Mouse (Mus musculus) limb, embryonic 14.5 days (tissue): Measurements from ENCODE around the gene Speg. TPM values are rescaled to one million over a fixed set of nuclear protein-coding genes. Genes with fewer than 3 reads are reported as not detected.

Source experiments
- ATAC-seq: fragments of 200-750 bp; cut with Nextera tagmentation; 2 replicates; pipeline ENCODE4 v1.8.0; 2017; ENCODE audit warnings: low read depth, moderate number of reproducible peaks, moderate TSS enrichment; ENCODE audit not compliant: low FRiP score
- DNase-seq: peaks from one replicate; pipeline ENCODE4 v3.0.0-alpha.2; 2015; ENCODE audit warnings: low spot score
- H3K27ac ChIP-seq: fragments of 300-500 bp; sonication (generic); replicated peaks from 2 replicates; pipeline ENCODE4 v1.5.1; 2014; ENCODE audit warnings: low read depth, mild to moderate bottlenecking, low read length, moderate library complexity, mixed read lengths
- H3K27me3 ChIP-seq: fragments of 300-500 bp; sonication (generic); 2 replicates; pipeline ENCODE4 v1.6.1; 2014; ENCODE audit warnings: low read length, mixed read lengths; ENCODE audit not compliant: control insufficient read depth, insufficient read depth
- H3K36me3 ChIP-seq: fragments of 300-500 bp; sonication (generic); 2 replicates; pipeline ENCODE4 v1.6.1; 2014; ENCODE audit warnings: mild to moderate bottlenecking, low read length, moderate library complexity, mixed read lengths; ENCODE audit not compliant: control insufficient read depth, insufficient read depth
- H3K4me1 ChIP-seq: fragments of 300-500 bp; sonication (generic); 2 replicates; pipeline ENCODE4 v1.6.1; 2014; ENCODE audit warnings: antibody characterized with exemption, low read length, mixed read lengths; ENCODE audit not compliant: control insufficient read depth, insufficient read depth
- H3K4me2 ChIP-seq: fragments of 300-500 bp; sonication (generic); replicated peaks from 2 replicates; pipeline ENCODE4 v1.6.1; 2014; ENCODE audit warnings: low read depth, mild to moderate bottlenecking, low read length, moderate library complexity; ENCODE audit not compliant: severe bottlenecking
- H3K4me3 ChIP-seq: fragments of 300-500 bp; sonication (generic); replicated peaks from 2 replicates; pipeline ENCODE4 v1.5.1; 2014; ENCODE audit warnings: low read length
- H3K9ac ChIP-seq: fragments of 300-500 bp; sonication (generic); 2 replicates; pipeline ENCODE4 v1.6.1; 2014; ENCODE audit warnings: mild to moderate bottlenecking, low read depth, low read length, moderate library complexity; ENCODE audit not compliant: severe bottlenecking
- H3K9me3 ChIP-seq: fragments of 300-500 bp; sonication (generic); 2 replicates; pipeline ENCODE4 v1.6.1; 2016; ENCODE audit warnings: low read length; ENCODE audit not compliant: control insufficient read depth
- POLR2A ChIP-seq: fragments of 200-500 bp; IDR thresholded peaks from 2 replicates; pipeline ENCODE4 v1.8.0; 2012; ENCODE audit warnings: inconsistent platforms, mild to moderate bottlenecking, moderate library complexity, borderline replicate concordance; ENCODE audit not compliant: insufficient read depth, insufficient read length; ENCODE audit errors: extremely low read depth
- WGBS: fragments of 180-500 bp; shearing (Covaris S2); extraction: QIAGEN DNeasy Blood & Tissue Kit; methylation state at CpG from one replicate; pipeline ENCODE4 v1.1.7; 2014; 5-methylcytosine and 5-hydroxymethylcytosine counted together
- polyA plus RNA-seq, 2 experiments: library from polyadenylated mRNA; depleted of rRNA in 1 of 2; stranded (reverse) in 1 of 2; unstranded in 1 of 2; fragments of >200 nt; fragmentation: Nextera tagmentation in 1 of 2; extraction: Ambion mirVana in 1 of 2; gene quantifications; 2 replicates each; pipeline versions ENCODE4 v1.2.1 to v1.2.3; 2012 to 2014

Speg gene
- polyA plus RNA-seq, 2 experiments = 15.3 to 77.9 TPM

DNA sequence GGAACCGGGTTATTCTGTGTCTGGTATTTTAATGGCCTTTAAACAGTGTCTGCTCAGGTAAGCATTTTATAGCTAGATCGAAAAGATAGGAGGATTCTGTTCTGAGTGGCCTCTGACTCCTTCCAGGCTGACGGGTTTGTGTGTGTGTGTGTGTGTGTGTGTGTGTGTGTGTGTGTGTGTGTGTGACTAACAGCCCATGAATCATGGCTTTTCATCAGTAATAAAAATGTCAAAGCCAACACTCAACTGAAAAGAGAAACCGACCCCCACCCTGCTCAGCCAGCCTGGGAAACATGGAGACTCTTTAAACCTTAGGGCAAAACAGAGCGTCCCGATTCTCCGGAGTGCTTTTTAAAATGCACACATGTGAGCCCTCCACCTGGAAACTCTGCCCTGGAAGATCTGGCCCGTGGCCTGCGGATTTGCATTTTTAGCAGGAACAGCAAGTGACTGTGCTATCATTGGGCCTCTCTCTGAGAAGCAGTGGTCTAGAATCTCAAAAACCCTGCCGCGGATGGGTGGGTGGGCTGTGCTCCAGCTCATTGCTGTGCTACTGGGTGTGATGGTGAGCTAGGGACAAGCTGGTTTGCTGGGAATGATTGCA lies 36.9 kb upstream of the Speg start:
- H3K36me3 ChIP-seq = no peaks in the 10 kb centered on the region
- H3K9me3 ChIP-seq = no peaks in the 10 kb centered on the region
- H3K4me2 ChIP-seq = peak overlapping the region; percentile 13; the same call in 1 of the 2 replicates
- DNase-seq (peak; percentile 56), ATAC-seq (peak; percentile 35; the same call in 1 of the 2 replicates)
- peak overlapping the region; percentile 55; the same call in 1 of the 2 replicates for H3K27ac ChIP-seq
- 2% methylated on average over 11 of the region's 11 CpGs for WGBS
- no peak overlapping the region for H3K4me3 ChIP-seq
- TF ChIP-seq POLR2A = no peak
- no peaks in the 10 kb centered on the region for H3K27me3 ChIP-seq
- peaks cover 24% of the 10 kb centered on the region for H3K4me1 ChIP-seq
- 0 out of 2 replicates have a peak overlapping the region, but pooled peaks have one; percentile 7 for H3K9ac ChIP-seq

DNA sequence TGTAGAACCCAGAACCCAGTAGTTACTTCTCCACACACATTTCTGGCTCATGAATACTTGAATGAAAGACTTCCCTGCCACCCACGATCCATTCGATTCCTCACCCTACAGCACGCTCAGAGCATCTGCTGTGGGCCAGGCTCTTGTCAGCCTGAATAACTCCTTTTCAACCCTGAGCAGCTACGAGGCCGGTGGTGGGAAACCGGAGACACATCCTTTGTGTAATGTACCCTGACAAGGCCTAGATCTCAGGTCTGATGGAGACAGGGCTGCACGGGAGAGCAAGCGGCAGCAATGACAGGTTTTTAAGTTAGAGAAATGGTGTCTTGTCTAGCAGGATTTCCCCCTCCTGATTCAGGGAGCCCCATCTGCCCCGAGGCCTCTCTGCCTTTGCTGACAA lies 35.8 kb upstream of the Speg start:
- WGBS = 25% methylated on average over 9 of the region's 9 CpGs
- H3K27ac ChIP-seq = 0 out of 2 replicates have a peak overlapping the region, but pooled peaks have one; percentile 55
- H3K36me3 ChIP-seq = no peaks in the 10 kb centered on the region
- no peaks in the 10 kb centered on the region for H3K9me3 ChIP-seq
- no peak for ATAC-seq
- no peak overlapping the region for H3K4me3 ChIP-seq
- H3K9ac ChIP-seq = no peak overlapping the region
- no peak for TF ChIP-seq POLR2A
- H3K4me2 ChIP-seq = no peak overlapping the region
- peaks cover 30% of the 10 kb centered on the region for H3K4me1 ChIP-seq
- no peaks in the 10 kb centered on the region for H3K27me3 ChIP-seq
- DNase-seq = peak; percentile 40

DNA sequence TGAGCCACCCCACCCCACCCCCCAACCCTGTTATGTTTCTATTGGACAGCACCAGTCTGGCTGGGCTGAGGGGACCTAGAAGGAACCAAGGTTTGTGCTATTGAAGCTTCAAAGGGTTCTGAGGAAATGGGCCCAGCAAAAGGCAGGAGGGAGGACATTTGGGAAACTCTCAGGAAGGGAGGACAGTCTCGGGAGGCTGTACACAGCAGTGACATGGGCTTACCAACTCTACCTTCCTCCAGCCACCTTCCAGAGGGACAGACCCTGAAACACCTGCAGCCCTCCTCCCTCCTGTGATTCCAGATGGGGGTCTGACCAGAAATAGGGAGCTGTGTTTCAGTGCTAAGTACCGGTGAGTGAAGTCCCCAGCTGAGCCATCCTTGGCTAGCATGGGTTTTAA lies 34.6 kb upstream of the Speg start:
- peaks cover 38% of the 10 kb centered on the region for H3K4me1 ChIP-seq
- no peak for TF ChIP-seq POLR2A

DNA sequence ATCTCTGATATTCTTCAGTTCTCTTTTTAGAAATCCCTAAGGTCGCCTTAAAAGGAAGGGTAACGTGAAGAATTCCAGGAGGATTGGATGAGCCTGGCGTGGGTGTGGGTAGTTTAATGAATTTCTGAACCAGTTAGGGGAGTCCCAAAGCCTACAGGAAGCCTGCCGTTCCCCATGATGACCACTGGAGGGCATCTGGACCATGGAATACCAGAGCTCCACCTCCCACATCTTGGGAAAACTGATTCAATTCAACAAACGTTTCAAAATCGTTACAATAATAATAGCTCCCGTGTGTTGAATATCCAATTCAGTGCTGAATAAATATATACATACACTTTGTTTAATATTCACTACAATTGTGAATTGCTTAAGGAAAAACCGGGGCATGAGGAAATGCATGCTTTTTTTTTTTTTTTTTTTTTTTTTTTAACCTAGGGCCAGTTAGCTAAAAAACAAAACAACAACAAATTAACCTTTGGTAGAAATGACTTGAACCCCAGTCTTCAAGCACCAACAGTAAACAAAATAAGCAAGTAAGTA lies 32.2 kb upstream of the Speg start:
- H3K36me3 ChIP-seq = no peaks in the 10 kb centered on the region
- ATAC-seq = no peak
- H3K4me1 ChIP-seq = peaks cover 37% of the 10 kb centered on the region
- peak; percentile 94 for DNase-seq
- under 1% methylated on average over 8 of the region's 8 CpGs for WGBS
- no peak overlapping the region for H3K4me3 ChIP-seq
- H3K27ac ChIP-seq = no peak overlapping the region
- H3K9ac ChIP-seq = no peak overlapping the region
- no peaks in the 10 kb centered on the region for H3K9me3 ChIP-seq
- no peaks in the 10 kb centered on the region for H3K27me3 ChIP-seq
- no peak for TF ChIP-seq POLR2A
- H3K4me2 ChIP-seq = no peak overlapping the region

More for the DNA sequence above, 34.6 kb upstream of the Speg start:
- no peak overlapping the region for H3K27ac ChIP-seq
- DNase-seq (no peak), ATAC-seq (no peak)
- no peak overlapping the region for H3K4me3 ChIP-seq
- no peaks in the 10 kb centered on the region for H3K9me3 ChIP-seq
- WGBS = 70% methylated on average over 2 of the region's 2 CpGs
- no peaks in the 10 kb centered on the region for H3K27me3 ChIP-seq
- no peaks in the 10 kb centered on the region for H3K36me3 ChIP-seq
- no peak overlapping the region for H3K4me2 ChIP-seq
- no peak overlapping the region for H3K9ac ChIP-seq

DNA sequence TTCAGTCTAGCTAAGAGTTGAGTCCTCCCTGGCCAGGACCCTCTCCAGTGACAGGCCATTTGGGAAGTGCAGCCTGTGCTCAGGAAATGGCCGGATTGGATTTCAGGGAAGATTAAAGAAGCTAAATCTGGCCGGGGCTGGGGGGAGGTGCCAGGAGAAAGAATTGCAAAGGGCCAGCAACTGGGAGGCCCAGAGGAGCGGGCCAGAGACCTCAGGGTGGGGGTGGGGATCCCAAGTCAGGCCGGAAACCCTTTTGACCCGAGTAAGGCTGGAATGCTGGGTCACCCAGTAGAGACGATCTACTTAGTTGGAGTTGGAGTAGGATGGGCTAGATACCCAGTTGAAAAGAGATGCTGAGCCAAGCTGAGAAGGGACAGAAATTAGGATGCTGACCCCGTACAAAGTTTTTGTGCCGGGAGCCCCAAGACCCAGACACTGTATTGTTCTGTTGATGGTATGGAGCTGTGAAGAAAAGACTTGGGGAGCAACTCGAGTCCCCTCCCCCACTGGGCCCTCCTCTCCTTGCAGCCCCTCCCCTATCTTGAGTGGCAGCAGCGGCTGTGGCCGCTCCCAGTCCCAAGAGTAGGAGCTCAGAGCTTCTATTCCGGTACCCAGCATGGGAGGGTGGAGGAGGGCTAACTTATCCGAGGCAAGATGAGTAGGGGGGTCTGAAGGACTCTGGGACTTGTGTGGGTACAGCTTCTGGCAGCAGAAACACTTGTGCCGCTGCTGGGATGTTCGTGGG lies 30.6 kb upstream of the Speg start:
- Histone ChIP-seq H3K9me3 (no peaks in the 10 kb centered on the region), H3K27me3 (no peaks in the 10 kb centered on the region), H3K36me3 (no peaks in the 10 kb centered on the region), H3K4me1 (peaks cover 22% of the 10 kb centered on the region), H3K27ac (no peak overlapping the region), H3K9ac (no peak overlapping the region), H3K4me3 (no peak overlapping the region), H3K4me2 (no peak overlapping the region)
- TF ChIP-seq POLR2A = no peak
- WGBS = 9% methylated on average over 15 of the region's 15 CpGs
- DNase-seq (peak; percentile 43), ATAC-seq (peak; percentile 72)
